Mouse (Mus musculus) C2C12 (cell line): ENCODE data around the gene Gm12355. TPM values are rescaled to one million over a fixed set of nuclear protein-coding genes. Genes with fewer than 3 reads are reported as not detected.

Experiments
- H3K27me3 ChIP-seq: one replicate; pipeline ENCODE4 v1.6.1; 2011; ENCODE audit not compliant: control insufficient read depth, insufficient read depth, insufficient read length
- H3K36me3 ChIP-seq: one replicate; pipeline ENCODE4 v1.6.1; 2011; ENCODE audit not compliant: control insufficient read depth, insufficient read depth
- H3K4me3 ChIP-seq: one replicate; pipeline ENCODE4 v1.5.1; 2011; ENCODE audit warnings: mild to moderate bottlenecking, control low read depth; ENCODE audit not compliant: poor library complexity, insufficient read depth, severe bottlenecking
- H3K79me2 ChIP-seq: one replicate; pipeline ENCODE4 v1.6.1; 2011; ENCODE audit not compliant: control insufficient read depth, insufficient read depth
- H3K79me3 ChIP-seq: one replicate; pipeline ENCODE4 v1.6.1; 2011; ENCODE audit warnings: low read depth, control low read depth
- H3ac ChIP-seq: one replicate; pipeline ENCODE3; 2011; ENCODE audit warnings: low read depth; ENCODE audit not compliant: control insufficient read depth, insufficient read length
- CEBPB ChIP-seq: IDR thresholded peaks from one replicate; pipeline ENCODE4 v1.6.1; 2011; ENCODE audit warnings: low read depth, mild to moderate bottlenecking, control low read depth, moderate library complexity
- CTCF ChIP-seq: IDR thresholded peaks from one replicate; pipeline ENCODE4 v1.5.1; 2011; ENCODE audit not compliant: control insufficient read depth, insufficient read depth, insufficient read length
- FOSL1 ChIP-seq: IDR thresholded peaks from one replicate; pipeline ENCODE4 v1.8.0; 2011; ENCODE audit warnings: mild to moderate bottlenecking, low read length; ENCODE audit not compliant: poor library complexity, insufficient read depth, severe bottlenecking
- MAX ChIP-seq: IDR thresholded peaks from one replicate; pipeline ENCODE4 v1.6.1; 2011; ENCODE audit warnings: mild to moderate bottlenecking, control low read depth
- MYOD1 ChIP-seq: IDR thresholded peaks from one replicate; pipeline ENCODE4 v1.6.1; 2011; ENCODE audit warnings: low read depth; ENCODE audit not compliant: control insufficient read depth, insufficient read length
- MYOG ChIP-seq: IDR thresholded peaks from one replicate; pipeline ENCODE4 v1.6.1; 2011; ENCODE audit not compliant: control insufficient read depth, insufficient read length; ENCODE audit errors: extremely low read depth
- USF1 ChIP-seq: IDR thresholded peaks from one replicate; pipeline ENCODE4 v1.6.1; 2011; ENCODE audit warnings: low read depth, mild to moderate bottlenecking, control low read depth, moderate library complexity
- polyA plus RNA-seq: library from polyadenylated mRNA; unstranded; fragments of >200 nt; fragmentation: generic; extraction: Trizol; gene quantifications from one replicate; pipeline ENCODE4 v1.2.1, GENCODE M21; 2012; ENCODE audit warnings: missing spikeins

The Gm12355 gene
- polyA plus RNA-seq, 1 experiment: 0.34 TPM

DNA sequence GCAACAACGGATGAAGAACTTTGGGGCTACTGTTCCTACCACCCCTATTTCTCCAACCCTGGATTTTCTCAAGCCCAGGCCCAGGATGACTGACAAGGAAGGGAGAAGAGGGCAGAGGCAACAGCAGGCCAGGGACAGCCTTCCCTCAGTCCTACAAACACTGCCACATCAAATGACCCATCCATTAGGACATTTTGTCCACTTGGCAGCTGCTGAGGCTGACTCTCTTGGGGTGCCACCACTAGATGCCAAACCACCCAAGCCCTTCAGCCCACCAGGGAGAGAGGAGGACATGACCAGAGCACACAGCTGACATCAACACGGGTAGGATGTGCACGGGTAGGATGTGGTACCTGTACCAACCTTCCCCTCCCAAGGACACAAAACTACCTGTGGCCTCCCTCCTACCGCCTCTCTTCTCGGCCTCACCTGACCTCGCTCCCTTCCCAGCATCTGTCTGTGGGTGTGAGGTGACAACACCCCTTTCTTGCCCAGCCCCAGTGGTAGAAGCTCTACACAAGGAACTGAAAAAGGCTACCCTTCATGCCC lies 40.8 kb downstream of the Gm12355 start:
- no peaks in the 10 kb centered on the region for H3K27me3 ChIP-seq
- H3K36me3 ChIP-seq: peaks cover 11% of the 10 kb centered on the region
- TF ChIP-seq MYOD1: no peak
- TF ChIP-seq CEBPB: no peak
- TF ChIP-seq MAX: no peak
- no peak for TF ChIP-seq MYOG
- no peak for TF ChIP-seq FOSL1
- no peak for TF ChIP-seq USF1
- no peak for TF ChIP-seq CTCF
- H3K4me3 ChIP-seq: no peak overlapping the region
- H3K79me2 ChIP-seq: peaks cover 31% of the 10 kb centered on the region
- no peak overlapping the region for H3ac ChIP-seq
- H3K79me3 ChIP-seq: peaks cover 13% of the 10 kb centered on the region

DNA sequence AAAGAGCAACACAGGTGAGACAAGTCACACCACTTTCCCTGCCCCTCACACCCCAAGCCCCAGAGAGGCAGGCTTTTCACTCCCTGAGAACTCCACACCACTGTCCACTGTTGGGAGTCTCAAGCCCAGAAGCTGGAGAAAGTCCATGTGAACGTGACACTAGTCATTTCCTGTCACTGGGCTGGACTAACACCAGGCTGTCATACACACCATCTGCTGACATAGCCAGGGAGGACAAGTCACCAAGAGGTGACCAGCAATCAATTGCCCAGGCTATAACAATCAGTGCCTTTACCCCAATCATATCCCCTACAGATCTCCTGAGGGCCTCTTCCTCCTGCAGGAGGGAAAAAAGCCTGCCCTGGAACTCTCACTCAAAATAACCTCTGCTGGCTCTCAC lies 41.3 kb downstream of the Gm12355 start:
- no peak overlapping the region for H3K4me3 ChIP-seq
- no peak overlapping the region for H3ac ChIP-seq
- peaks cover 13% of the 10 kb centered on the region for H3K79me3 ChIP-seq
- no peaks in the 10 kb centered on the region for H3K27me3 ChIP-seq
- H3K79me2 ChIP-seq: peaks cover 31% of the 10 kb centered on the region
- H3K36me3 ChIP-seq: peaks cover 11% of the 10 kb centered on the region
- TF ChIP-seq MYOG (no peak), MAX (no peak), MYOD1 (no peak), FOSL1 (no peak), CTCF (no peak), USF1 (no peak), CEBPB (no peak)

DNA sequence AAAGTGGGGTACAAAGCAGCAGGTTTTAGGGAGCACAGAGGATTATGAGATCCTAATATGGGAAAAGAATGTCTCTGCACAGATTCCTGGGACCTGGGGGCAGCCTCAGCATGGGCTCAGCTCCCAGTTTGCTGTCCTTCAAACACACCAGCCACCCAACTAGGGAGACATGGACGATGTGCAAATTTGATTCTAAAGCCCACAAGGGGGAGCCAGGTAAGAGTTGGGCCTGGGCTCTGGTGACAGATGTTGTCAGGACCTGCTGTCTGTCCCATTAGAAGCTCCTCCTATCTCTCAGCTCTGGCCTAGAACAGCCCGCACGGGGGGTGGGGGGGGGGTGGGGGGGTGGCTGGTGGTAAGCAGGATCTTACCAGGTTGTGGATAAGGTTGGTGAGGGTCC lies 41.9 kb downstream of the Gm12355 start:
- peaks cover 11% of the 10 kb centered on the region for H3K36me3 ChIP-seq
- H3K79me3 ChIP-seq: peaks cover 13% of the 10 kb centered on the region
- TF ChIP-seq MAX (no peak), FOSL1 (no peak), CTCF (no peak), CEBPB (no peak), USF1 (no peak), MYOG (no peak), MYOD1 (no peak)
- peaks cover 31% of the 10 kb centered on the region for H3K79me2 ChIP-seq
- no peak overlapping the region for H3ac ChIP-seq
- no peak overlapping the region for H3K4me3 ChIP-seq
- H3K27me3 ChIP-seq: no peaks in the 10 kb centered on the region

DNA sequence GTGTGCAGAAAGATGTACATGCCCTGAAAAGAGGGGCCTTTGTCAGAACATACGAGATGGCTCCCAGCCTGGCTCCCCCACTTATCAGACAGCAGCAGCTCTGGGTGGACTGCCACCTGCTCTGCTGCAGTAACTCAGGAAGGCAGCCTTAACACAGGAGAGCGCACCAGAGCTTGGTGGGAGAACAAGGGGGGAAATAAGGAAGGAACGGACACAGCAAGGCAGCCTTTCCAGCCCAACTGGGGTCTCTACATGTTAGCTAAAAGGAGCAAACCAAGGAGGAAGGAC lies 42.3 kb downstream of the Gm12355 start:
- Histone ChIP-seq H3K79me2 (peaks cover 31% of the 10 kb centered on the region), H3K36me3 (peaks cover 11% of the 10 kb centered on the region), H3K27me3 (no peaks in the 10 kb centered on the region), H3K4me3 (no peak overlapping the region), H3K79me3 (peaks cover 13% of the 10 kb centered on the region), H3ac (no peak overlapping the region)
- TF ChIP-seq MYOD1 (no peak), FOSL1 (no peak), MAX (no peak), CEBPB (no peak), MYOG (no peak), USF1 (no peak), CTCF (no peak)

DNA sequence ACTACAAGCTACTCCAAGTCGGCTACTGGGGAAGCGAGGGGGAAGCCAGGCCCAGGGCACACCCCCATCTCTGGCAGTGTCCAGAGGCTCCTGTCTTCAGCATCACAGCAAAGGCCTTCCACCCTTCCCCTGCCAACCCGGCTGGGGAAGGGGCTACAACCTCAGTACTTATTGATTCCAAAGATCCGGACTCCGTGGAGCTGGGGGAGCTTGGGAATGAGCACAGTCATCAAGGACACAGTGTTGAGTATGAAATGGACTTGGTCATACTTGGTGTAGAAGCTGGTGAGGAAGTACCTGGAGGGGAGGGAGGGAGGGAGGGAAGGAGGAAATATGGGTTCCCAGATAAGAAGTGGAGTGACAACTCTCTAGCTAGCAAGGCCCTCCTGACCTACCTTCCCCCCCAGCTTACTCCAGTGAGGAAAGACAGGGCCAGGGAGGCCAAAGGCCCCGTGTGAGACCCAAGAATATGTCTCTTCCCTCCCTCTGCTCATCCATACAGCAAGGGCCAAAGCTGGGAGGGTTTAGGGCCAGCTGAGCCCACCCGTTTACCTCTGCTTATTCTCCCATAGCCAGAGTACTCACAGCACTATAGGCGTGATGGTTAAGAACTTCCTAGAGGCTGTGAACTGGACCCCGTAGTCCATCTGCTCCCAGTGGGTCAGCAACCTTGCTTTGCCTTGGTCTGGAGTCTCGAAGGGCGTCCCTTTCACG lies 42.8 kb downstream of the Gm12355 start:
- Histone ChIP-seq H3ac (no peak overlapping the region), H3K27me3 (no peaks in the 10 kb centered on the region), H3K79me2 (peaks cover 31% of the 10 kb centered on the region), H3K36me3 (peaks cover 11% of the 10 kb centered on the region), H3K79me3 (peaks cover 13% of the 10 kb centered on the region), H3K4me3 (no peak overlapping the region)
- TF ChIP-seq MYOD1 (no peak), FOSL1 (no peak), CEBPB (no peak), MAX (no peak), CTCF (no peak), USF1 (no peak), MYOG (no peak)
